In the genomic region with DNA sequence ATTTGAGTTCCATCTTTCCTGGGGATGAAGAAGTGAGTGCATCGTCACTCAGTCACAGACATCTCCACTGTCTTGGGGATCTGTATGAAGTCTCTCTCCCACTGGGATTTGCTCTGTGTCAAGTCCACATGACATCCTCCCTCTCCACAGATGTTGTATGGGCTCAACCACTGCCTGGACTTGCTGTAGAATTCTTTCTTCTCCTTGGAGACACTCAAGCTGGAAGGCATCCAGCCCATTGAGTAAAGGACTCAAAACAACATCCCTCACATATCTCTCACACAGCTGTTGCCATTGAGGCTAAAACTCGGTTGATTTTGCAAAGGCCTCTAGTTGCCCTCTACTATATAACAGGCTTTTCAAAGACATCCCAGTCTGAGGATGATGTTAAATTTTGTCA, we compare ENCODE assay signal across 20 mouse cellular contexts.
A peak's percentile ranks its signal among the peaks of the same experiment; 100 is the strongest.
DNase-seq lines count a peak whose midpoint lies in the region; ATAC-seq and TF ChIP-seq lines count a peak whose summit lies in the region.
"Had no signal": no experiment of that assay in that cellular context is flagged by ENCODE, and none has a peak within 500 bp of the region (broad histone marks: within the 10 kb centered on the region; RNA-seq: fewer than 3 reads in every experiment).

No protein-coding gene starts in this region.

- H3K4me2 ChIP-seq in heart, embryonic 11.5 days = no peak overlapping the region
- H3K4me2 ChIP-seq: heart, embryonic 15.5 days; hindbrain, embryonic 14.5 days; midbrain, embryonic 15.5 days; neural tube, embryonic 15.5 days had no signal

- H3K9ac ChIP-seq in heart, adult 2 months (ENCODE audit: low read depth, low read length) = no peak overlapping the region
- no peak overlapping the region for H3K9ac ChIP-seq in heart, embryonic 11.5 days (ENCODE audit: low read depth, low read length)
- H3K9ac ChIP-seq: heart, embryonic 15.5 days; hindbrain, embryonic 14.5 days; liver, embryonic 14.5 days; midbrain, embryonic 15.5 days; neural tube, embryonic 15.5 days had no signal

- intact Hi-C loops in heart, adult 2 months (cut with DNase I) = no loop called here
- intact Hi-C loops in heart, postnatal 36 days (cut with DNase I) = no loop called here

- no peak for TF ChIP-seq POLR2A in heart, adult 2 months (IDR thresholded peaks at IDR 0.05; ENCODE audit: insufficient read depth, low read depth, low read length)

- no peaks in the 10 kb centered on the region for H3K79me2 ChIP-seq in heart, adult 2 months (replicated peaks; ENCODE audit: control insufficient read depth, insufficient read depth, low read length)

- TF ChIP-seq EP300 in heart, adult 2 months (IDR thresholded peaks at IDR 0.05; ENCODE audit: insufficient read depth, low read depth, low read length) = no peak

- H3K4me3 ChIP-seq in heart, adult 2 months = no peak overlapping the region
- no peak overlapping the region for H3K4me3 ChIP-seq in heart, embryonic 11.5 days (ENCODE audit: low read depth, low read length)
- H3K4me3 ChIP-seq: forebrain, embryonic 10.5 days; heart, embryonic 15.5 days; layer of hippocampus, adult 2 months; midbrain, embryonic 15.5 days; neural tube, embryonic 15.5 days had no signal

- DNase-seq in heart, adult 2 months = peak; percentile 21 to 45
- peak; percentile 31 for DNase-seq in gastrocnemius, adult 18-20 months (ENCODE audit: low spot score)
- peak; percentile 37 for DNase-seq in gastrocnemius, postnatal 25 days
- DNase-seq in heart, postnatal 36 days = peak; percentile 9 to 27
- DNase-seq in cerebellum, postnatal 25 days = no peak
- DNase-seq in layer of hippocampus, adult 18-20 months (ENCODE audit: low spot score in 2 of 2) = no peak
- DNase-seq: cerebellum, adult 8-10 months; layer of hippocampus, postnatal 36 days; lung, postnatal 14 days; right cerebral cortex, postnatal 14 days; thymus, adult 18-20 months; thymus, postnatal 4 days had no signal

- H3K9me3 ChIP-seq in heart, embryonic 11.5 days (replicated peaks; ENCODE audit: control insufficient read depth, low read length) = no peaks in the 10 kb centered on the region
- H3K9me3 ChIP-seq: forebrain, embryonic 10.5 days; heart, embryonic 15.5 days; midbrain, embryonic 15.5 days; neural tube, embryonic 15.5 days had no signal

- 52% methylated on average over 2 of the region's 2 CpGs for WGBS in heart, adult 2 months
- WGBS in heart, embryonic 11.5 days (ENCODE audit: insufficient replicate concordance) = 67% methylated on average over 2 of the region's 2 CpGs

- no peaks in the 10 kb centered on the region for H3K27me3 ChIP-seq in heart, adult 2 months (ENCODE audit: control insufficient read depth, insufficient read depth, low read length)
- no peaks in the 10 kb centered on the region for H3K27me3 ChIP-seq in heart, embryonic 11.5 days (ENCODE audit: control insufficient read depth, insufficient read depth, low read length)
- H3K27me3 ChIP-seq: heart, embryonic 15.5 days; midbrain, embryonic 15.5 days; neural tube, embryonic 15.5 days had no signal

- H3K36me3 ChIP-seq in heart, adult 2 months (ENCODE audit: control insufficient read depth, insufficient read depth, low read length) = no peaks in the 10 kb centered on the region
- H3K36me3 ChIP-seq in heart, embryonic 11.5 days (ENCODE audit: control insufficient read depth, insufficient read depth, low read length) = no peaks in the 10 kb centered on the region
- H3K36me3 ChIP-seq: forebrain, embryonic 10.5 days; heart, embryonic 15.5 days; midbrain, embryonic 15.5 days; neural tube, embryonic 15.5 days had no signal

- no peak overlapping the region for H3K27ac ChIP-seq in heart, adult 2 months
- H3K27ac ChIP-seq in heart, embryonic 11.5 days (ENCODE audit: low read depth, low read length) = no peak overlapping the region
- H3K27ac ChIP-seq: forebrain, embryonic 10.5 days; heart, embryonic 15.5 days; hindbrain, embryonic 14.5 days; layer of hippocampus, adult 2 months; liver, embryonic 14.5 days; midbrain, embryonic 15.5 days; neural tube, embryonic 15.5 days had no signal

- no peak for ATAC-seq in heart, embryonic 11.5 days (replicated peaks; ENCODE audit: insufficient number of reproducible peaks, low FRiP score, low TSS enrichment)
- ATAC-seq: midbrain, embryonic 15.5 days had no signal

- no peak for TF ChIP-seq CTCF in heart, adult 2 months (IDR thresholded peaks at IDR 0.05)

- peaks cover 2% of the 10 kb centered on the region; the same call in 1 of the 2 replicates for H3K4me1 ChIP-seq in heart, adult 2 months (ENCODE audit: control insufficient read depth, insufficient read depth, low read length)
- no peaks in the 10 kb centered on the region for H3K4me1 ChIP-seq in heart, embryonic 11.5 days (ENCODE audit: control insufficient read depth, insufficient read depth, low read length)
- H3K4me1 ChIP-seq: forebrain, embryonic 10.5 days; heart, embryonic 15.5 days; midbrain, embryonic 15.5 days; neural tube, embryonic 15.5 days had no signal

Comparison
In these comparisons a context has a peak if more than half of its experiments do, and no peak if none do; other contexts are left out.
1. DNase-seq: peak in heart, adult 2 months (2 of 2), gastrocnemius, adult 18-20 months (single experiment), gastrocnemius, postnatal 25 days (single experiment) and heart, postnatal 36 days (2 of 2); none in cerebellum, postnatal 25 days (0 of 2) and layer of hippocampus, adult 18-20 months (0 of 2).